Mouse (Mus musculus) right cerebral cortex, adult 18-20 months (tissue): ENCODE measurements around the gene Mrps12.

Experiments
- DNase-seq: peaks from one replicate; pipeline ENCODE4 v3.0.0; 2022; ENCODE audit warnings: mixed read lengths

Gene Mrps12

DNA sequence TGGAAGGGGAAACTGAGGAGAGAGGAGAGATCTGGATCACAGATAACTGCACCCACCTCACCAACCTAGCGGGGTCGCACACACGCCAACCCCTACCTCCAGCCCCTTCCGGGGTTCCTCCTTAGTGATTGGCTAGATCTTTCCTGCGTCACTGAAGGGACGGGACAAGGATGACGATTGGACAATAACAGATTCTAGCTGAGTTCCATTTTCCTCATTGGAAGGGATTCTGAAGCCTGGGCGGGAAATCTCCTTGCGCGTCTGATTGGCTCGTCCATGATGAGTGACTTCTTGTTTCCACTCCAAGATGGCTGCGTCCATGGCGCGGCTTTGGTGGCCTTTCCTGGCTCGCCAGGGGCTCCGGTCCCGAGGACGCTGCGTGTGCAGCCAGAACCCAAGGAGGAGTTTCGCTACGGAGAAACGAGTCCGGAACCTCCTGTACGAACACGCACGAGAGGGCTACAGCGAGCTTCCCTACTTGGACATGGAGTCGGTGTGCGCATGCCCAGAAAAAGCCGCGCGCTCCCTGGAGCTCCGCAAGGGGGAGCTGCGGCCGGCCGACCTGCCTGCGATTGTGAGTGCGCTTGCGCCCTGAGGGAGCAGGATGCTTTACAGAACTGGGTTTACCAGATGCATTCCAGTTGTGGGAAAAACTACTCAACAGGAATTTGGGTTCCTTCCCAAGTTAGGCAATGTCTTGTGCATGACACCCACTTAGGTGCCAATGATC is at the start of gene Mrps12, which contains the start of gene Sars2:
Mrps12 (minus strand) TSS at position 112 of the 730 bp plus-strand sequence.
Sars2 (plus strand) TSS at position 284 of the 730 bp plus-strand sequence.
- peak; percentile 97 for DNase-seq

DNA sequence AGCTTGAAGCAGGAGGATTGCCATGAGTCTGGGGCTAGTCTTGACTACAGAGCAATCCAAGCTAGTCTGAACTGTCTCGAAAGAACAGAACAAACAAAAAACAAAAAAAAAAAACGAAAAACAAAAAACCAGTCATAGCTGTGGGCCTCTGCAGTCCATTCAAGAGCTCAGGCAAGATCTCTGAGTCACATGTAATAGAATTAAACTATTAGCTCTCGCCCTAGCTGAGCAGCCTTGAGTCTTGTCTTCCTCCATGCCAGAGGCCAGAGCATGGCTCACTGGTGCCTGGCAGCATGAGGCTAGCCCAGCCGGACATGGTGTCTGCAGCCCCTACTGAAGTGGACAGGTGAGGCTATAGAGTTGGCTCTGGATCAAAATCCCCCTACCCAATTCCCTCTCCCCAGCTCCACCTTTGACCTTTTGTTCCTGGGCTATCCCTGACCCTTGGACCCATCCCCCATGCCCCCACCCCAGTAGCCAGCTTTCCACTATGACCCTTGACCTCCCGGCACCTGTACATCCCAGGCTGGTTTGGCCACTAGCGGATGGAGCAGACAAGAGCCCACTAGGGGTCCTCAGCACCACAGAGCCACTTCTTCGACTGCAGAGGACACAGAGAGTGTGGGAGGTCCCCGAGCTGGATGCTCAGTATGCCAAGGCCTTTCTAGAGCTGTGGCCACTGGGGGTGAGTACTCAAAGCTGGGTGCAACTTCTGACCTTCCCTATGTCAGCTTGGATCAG is 48.6 kb upstream of the Mrps12 start:
- no peak for DNase-seq

DNA sequence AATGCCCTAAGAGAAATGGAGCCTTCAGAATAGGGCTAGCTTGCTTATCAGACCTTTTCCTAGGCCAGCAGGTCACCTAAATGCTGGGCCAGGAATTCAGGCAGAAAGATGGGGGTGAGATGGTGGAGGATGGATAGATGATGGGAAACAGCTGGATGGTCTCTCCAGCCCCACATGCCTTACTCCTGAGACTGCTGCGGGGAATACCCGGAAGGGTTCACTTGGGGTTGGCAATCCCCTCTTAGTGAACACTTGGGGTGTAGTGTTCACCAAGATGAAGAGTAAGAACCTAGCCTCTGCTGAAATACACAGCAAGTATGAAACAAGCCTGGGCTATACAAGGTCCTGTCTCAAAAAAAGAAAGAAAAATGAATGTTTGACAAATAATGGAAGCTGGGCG is 47.6 kb upstream of the Mrps12 start:
- DNase-seq = no peak

DNA sequence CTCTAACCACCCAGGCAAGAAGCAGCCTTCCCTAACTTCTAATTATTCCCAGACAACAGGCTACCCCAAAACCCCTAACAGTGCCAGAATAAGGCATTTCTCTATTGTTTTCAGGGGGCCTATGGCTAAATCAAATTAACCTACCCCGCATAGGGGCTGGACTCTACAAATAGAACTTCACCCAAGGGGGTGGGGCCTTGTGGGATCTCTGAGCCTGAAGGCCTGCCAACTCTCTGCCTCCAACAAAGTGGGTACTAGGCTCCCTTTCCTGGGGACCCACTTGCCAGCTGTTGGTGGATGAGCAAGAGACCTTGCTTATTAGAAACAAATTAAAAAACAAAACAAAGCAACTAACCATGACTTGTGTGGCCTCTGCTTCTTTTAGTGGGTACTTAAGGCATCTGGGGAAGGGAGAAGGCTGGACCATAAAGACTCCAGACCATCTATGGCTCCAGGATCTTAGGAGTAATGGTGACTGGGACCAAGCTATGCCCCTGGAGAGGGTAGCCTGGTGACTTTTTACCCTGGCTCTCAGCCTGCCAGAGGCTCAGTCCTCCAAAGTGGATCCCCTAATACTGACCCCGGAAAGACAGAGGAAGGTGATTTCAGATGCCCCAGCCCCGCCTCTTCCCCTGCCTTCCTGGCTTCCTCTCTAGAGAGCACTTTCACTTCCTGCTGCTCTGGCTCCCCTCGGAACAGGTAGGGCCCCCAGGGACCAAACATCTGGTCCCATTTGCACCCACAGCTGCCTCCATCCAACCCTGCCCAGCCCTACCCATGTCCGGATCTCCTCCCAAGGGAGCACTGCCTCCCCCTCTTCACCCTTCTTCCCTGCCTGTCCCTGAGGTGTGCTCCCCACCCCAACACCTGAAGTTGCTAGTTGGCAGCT is 46.9 kb upstream of the Mrps12 start, which contains the start of gene Rinl:
Rinl (plus strand) TSS at position 663 of the 889 bp plus-strand sequence.
- no peak for DNase-seq

DNA sequence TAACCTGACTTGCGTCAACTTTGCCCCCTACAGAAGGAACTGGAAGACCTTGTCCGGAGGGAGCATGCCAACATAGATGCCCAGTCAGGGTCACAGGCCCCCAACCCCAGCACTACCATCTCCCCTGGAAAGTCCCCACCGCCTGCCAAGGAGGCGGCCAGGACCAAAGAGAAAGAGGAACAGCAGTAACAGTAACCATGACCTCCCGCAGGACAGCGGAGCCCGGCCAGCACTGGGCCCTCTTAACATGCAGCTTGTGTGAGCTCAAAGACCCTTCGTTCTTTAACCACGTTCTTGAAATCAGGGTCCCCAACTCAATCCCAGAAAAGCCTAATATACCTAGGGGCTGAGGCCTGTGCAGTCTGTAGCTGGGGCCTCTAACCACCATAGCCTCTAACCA is 46.3 kb upstream of the Mrps12 start:
- no peak for DNase-seq

DNA sequence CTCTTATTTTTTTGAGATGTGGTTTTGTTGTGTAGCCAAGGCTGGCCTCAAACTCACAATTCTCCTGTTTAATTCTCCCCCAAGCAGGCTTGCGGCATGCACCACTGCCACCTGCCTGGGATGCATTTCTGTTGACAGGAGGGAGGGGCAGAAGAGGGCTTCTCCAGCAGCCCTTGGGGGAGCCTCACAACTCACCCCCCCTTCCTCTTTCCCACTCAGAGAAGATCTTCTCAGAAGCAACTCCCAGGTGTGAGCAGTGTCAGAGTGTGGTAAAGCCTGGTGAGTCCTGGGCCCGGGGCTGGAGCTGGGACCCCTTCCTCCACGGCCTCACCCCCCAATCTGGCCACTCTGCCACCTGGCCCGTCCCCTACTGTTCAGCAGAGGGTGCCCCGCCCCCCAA is 43.5 kb upstream of the Mrps12 start:
- no peak for DNase-seq

DNA sequence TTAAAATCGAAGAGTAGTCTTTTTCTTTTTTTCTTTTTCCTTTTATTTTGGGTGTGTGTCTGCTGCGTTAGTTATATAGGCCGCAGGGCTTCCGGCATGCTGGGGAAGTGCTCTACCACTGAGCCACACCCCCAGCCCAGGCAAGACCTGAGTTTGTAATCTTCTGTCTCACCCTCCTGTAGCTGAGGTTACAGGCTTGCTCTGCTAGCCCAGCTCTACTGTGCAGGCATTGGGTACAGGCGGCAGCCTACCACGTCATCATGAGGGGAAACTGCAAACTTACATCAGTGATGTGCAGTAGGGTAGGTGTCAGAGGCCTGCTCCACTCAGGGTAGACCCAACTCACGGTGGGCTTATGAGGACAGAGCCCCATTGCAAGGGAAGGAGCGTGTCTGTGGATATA is 39.6 kb upstream of the Mrps12 start:
- no peak for DNase-seq

DNA sequence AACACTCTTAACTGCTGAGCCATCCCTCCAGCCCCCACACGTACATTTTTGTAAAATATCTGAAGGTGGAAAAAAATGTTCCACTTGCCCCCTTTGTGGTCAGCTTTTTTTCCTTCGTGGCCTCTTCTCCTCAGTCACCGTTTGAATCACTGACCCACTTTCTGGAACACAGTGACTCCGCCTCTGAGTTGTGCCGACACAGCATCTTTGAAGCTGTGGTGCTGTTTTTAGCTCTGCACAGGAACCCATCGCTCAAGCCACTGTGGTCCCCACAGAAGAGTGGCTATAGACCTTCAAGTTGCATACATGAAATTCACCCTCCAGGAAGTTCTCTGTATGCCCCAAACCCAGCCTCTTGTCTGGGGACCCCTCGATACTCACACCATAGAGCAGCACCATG is 39.2 kb upstream of the Mrps12 start:
- peak; percentile 68 for DNase-seq

DNA sequence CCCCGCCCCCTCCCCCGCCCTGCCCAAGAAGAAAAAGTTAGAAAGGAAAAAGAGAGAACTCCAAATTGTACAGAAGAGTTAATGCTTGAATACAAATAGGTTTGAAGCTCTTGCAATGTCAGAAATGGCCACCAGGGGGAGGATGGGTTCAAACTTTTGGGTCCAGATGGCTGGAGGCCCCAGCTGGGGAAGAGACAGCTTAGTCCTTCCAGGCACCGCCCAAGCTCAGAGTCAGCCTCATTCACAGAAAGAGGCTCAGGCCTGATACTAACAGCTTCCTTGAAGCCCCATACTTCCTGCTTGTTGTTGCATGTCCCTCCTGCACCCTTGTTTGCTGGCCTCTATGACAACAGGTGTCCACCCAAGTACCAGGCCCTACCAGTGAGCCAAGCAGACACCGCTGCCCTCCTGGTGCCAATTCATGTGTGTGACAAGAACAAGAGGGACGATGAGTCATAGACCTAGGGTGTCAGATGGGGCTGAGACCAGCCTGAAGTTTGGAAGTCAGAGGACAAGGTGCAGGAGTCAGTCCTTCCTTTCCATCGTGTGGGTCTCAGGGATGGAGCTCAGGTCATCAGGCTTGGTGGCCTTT is 38.5 kb upstream of the Mrps12 start:
- peak; percentile 84 for DNase-seq

DNA sequence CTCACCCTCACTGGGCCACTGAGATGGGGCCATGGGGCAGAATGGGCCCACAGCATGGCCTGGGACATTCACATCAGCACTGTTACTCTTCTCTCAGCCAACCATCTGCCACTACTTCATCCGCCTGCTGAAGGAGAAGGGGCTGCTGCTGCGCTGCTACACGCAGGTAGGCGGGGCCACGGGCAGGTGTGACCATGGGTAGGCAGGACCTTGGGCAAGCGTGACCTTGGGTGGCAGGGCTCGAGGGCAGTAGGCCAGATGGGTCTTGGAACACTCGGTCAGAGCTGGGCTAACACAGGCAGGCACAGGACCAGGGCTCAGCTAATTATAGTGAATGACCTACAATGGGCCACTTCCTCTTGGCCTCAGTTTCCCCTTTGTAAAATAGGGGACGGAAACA is 37.2 kb upstream of the Mrps12 start:
- DNase-seq = no peak

DNA sequence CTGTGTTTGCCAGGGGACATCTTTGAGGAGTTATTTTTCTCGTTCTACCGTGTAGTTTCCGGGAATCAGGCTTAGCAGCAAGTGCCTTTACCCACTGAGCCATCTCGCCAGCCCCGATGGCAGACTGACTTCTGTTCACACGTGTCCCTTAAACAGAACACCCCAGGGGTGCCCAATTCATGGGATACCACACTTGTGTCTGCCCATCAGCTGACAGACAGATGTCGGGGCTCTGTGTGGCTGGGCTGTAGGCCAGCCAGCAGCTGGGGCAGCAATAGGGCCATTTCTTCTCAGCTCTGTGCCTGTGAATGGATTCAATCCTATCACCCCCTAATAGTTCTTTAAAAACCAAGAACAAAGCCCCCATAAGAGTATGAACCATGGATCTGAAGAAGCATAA is 33.5 kb upstream of the Mrps12 start:
- DNase-seq = no peak

DNA sequence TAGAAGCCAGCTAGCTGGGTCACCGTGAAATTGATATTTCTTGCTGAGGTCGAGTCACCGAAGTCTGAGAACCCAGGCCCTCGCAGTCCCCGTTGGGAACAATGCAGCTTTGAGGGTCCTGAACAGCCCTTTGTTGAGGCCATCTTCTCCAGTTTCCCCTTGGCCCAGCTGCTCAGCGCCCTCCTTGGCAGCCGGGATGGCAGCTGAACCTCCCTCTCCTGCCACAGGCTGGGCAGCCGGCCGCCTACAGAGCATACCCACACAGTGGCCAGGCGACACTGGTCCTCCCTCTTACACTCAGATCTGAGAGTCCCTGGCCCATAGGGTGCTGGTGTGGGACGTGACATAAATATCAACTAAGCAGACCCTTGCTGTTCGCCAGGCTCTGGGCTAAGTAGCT is 32.5 kb upstream of the Mrps12 start:
- peak; percentile 48 for DNase-seq

DNA sequence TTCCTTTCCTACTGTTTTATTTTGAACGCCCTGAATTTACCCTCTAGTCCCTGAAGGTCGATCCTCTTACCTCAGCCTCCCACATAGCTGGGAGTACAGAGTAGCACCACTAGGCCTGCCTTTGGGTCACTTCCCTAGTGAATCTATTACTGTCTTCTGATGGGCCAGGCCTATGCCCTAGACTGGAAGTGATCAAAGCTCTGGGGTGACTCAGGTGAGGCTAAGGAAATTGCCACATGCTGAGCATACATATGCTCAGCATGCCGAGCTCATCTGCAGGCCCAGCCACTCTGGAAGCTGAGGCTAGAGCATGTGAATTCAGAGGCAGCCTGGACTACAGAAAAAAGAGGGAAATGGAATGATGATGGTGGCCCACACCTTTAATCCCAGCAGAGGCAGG is 31.5 kb upstream of the Mrps12 start:
- DNase-seq = no peak

DNA sequence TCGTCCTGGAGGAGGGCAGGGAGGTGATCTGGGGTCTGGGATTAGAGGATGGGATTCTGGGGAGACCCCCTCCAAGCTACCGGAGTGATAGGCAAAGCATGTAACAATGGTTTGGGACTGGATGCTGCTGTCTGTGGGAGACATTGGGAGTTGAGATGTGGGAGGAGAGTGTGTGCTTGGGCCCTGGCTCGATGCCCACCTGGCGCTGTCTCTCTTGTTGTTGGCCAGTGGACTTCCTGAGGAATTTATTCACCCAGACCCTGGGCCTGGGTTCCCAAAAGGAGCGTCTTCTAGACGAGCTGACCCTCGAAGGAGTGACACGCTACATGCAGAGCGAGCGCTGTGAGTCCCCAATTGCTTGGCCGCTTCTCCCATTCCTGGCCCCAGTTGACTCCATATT is 30.2 kb upstream of the Mrps12 start:
- no peak for DNase-seq

DNA sequence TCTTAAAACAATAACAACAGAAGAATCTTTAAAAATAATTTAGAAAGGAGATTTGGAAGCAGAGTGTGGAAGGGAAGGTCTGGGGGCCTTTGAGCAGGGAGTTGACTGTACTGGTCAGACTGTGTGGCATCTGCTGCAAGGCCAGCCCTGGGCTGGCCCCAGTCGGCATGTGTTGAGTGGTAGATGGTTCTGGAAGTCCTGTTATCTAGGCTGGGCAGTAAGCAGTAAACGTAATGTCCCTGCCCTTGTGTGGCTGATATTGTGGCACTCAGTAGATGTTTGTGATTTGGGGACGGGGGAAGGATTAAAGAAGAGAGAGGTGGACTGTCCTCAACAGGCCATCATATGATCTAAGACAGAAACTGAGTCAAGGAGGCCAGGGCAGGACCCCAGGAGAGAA is 28.7 kb upstream of the Mrps12 start:
- no peak for DNase-seq

DNA sequence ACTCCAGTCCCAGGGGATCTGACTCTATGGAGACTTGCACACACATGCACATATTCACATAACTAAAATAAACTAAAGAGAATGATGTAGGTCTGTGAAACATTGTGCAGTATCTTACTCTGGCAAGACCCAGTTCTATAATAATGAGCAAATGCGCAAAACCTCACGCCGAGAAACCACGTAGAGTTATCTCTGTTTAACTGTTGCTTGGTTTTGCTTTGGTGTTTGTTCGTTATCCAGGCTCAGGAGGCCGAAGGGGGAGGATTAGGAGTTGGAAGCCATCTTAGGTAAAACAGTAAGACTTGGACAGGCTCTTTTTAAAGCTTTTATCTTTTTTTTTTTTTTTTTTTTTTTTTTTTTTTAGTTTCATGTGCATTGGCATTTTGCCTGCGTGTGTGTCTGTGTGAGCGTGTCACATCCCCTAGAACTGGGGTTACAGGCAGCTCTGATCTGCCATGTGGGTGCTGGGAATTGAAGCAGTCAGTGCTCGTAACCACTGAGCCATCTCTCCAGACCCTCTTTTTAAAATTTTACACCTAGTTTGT is 27.9 kb upstream of the Mrps12 start:
- DNase-seq = no peak

DNA sequence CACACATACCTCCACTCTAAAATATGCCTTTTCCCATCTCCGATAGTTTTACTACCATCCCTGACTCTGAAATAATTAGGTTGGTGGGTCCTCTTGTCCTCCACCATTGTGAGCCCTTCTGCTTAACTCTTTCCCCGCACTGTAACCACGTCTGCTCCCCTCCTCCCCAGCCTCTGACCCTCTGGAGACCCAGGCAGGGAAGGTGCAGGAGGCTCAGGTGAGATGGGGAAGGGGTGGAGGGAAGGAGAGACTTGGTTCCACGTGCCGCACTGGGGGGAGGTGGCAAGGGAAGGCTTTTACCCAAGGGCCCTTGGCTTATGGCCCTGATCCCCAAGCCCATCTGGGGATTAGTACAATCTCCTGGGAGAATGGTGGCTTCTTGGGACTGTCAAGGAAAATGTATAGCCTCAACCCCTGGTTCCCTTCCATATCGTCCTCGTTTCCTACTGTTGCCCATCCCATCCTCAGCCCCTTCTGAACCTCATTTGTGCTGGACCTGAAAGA is 25.9 kb upstream of the Mrps12 start, which contains the start of gene Nfkbib:
Nfkbib (minus strand) TSS at position 51 of the 504 bp plus-strand sequence.
- DNase-seq = no peak

DNA sequence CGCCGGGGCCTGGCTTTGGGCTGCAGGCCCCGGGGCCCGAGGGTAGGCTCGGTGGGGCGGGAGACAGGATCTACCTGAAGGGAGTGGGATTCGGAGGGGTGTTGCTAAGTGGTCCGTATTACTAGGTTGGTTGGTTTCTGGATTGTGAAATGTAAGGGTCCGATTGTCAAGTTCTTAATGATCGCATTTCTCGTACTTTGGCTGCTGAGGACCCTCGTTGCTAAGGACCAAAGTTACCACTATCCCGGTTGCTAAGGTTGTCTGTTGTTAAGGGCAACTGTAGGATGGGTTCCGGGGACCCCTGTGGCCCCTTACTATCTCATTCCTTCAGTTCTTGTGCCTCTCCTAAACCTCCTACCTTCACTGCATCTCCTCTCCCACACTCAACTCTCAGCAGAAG is 25.3 kb upstream of the Mrps12 start:
- DNase-seq = no peak

DNA sequence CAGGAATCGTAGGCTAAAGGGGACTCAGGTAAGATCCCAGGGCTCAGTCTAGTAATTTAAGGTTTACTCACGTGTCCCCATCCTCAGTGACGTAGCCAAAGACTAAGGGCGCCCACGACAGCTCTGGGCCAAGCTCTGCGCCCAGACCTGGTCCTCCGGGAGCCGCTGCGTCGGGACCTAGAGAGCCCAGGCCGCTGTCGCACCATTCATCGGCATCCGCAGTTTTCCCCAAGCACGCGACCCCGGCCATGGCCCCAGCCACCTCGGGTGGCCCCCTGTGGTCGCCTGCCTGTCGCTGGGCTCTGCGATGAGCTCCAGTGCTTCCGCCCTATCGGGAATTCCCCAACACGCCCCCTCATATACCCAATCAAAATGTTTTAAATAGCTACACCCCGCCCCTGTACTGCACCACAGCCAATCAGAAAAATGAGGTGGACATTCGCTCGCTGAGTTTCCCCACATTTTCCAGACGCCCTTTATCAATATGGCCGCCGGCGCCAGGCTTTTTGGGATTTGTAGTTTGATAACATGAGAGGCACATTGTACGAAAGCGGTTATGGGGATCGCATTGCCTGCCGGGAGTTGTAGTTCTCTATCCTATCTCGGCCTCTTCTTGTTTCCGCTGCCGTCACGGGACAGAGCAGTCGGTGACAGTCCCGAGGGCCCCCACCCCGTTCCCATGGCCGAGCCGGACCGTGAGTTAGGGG is 24.7 kb upstream of the Mrps12 start, which contains the start of gene Sirt2:
Sirt2 (plus strand) TSS at position 563 of the 707 bp plus-strand sequence.
- peak; percentile 99 for DNase-seq

DNA sequence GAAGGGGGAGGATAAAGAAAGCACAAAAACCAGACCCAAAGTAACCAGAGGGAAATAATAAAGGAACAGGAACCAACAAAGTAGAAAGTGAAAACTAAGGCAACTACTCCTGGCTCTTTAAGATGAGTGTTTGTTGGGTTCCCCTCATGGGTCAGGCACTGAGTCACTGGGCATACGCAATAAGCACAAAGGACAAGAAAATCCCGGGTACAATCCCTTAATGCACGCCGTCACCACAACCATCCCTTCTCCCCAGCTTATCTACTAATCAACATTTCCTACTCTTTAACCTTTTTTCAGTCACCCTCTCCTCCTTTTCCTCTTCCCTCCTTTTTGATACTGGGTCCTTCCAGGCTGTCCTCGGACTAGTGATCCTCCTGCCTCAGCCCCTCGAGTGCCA is 23.6 kb upstream of the Mrps12 start:
- no peak for DNase-seq

DNA sequence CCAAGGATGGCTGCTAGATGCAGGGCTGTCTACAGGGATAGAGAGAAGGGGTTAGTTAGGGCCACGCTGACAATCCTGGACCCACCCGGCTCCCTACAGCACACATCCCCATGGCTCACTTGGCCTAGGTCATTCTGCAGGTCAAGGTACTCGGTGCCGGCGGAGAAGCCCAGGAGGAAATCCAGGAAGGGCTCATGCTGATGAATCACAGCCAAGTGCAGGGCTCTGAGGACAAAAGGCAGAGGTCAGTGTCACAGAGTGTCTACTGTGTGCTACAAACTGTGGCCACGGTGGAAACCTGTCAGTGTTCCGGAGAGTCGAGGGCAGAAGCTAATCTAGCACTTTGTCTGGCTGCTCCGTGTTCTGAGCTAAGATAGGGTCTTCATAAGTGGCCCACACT is 20.3 kb upstream of the Mrps12 start:
- DNase-seq = no peak

DNA sequence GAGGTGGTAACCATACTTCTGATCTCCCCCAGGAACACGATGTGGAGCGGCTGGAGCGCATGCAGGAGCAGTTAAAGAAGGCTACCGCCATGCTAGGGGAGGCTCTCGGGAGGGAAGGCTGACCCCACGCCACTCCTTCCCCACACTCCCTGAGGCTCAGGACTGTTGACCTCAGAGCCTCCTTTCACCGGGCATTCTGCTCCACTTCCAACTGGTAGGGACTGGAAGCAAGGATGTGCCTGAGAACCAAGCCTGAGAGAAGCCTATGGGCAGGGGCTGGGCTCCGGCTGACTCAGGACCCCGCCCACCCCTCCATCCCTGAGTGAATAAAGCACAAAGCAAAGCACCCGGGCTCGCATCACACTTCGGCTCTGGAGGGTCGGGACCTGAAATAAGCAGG is 17.0 kb upstream of the Mrps12 start:
- DNase-seq = no peak
